Mouse (Mus musculus) left cerebral cortex, postnatal 10 days (tissue): ENCODE data around the gene Neurog3. TPM values are rescaled to one million over a fixed set of nuclear protein-coding genes. Genes with fewer than 3 reads are reported as not detected.

ENCODE experiments used
- DNase-seq, 2 experiments: peaks; one replicate each; pipeline ENCODE4 v3.0.0; 2021 to 2022; ENCODE audit warnings: low spot score in 2 of 2, mixed read lengths in 1 of 2; ENCODE audit errors: extremely low spot score in 1 of 2
- intact Hi-C: fragments of 180-260 bp; cut with DNase I; formaldehyde crosslinking; loops from one replicate; pipeline ENCODE4 v1.15.1; 2025
- total RNA-seq, 2 experiments: library from RNA; stranded (reverse); gene quantifications; 2 replicates each; pipeline ENCODE4 v1.2.3; 2021

Gene Neurog3
- total RNA-seq, 2 experiments from 2014 or later: not detected

- DNase-seq: peak in 1 of 2 experiments; percentile 36
- intact Hi-C loops: no loop called here
Measured at GRCm38 (mm10) chr10:62128316-62128951, 4.5 kb upstream of the Neurog3 start.

- intact Hi-C loops: no loop called here
Measured at GRCm38 (mm10) chr10:62135696-62136470, 3.0 kb downstream of the Neurog3 start.

GRCm38 (mm10) chr10:62137150-62137549 lies 4.3 kb downstream of the Neurog3 start:
- DNase-seq: no peak
- intact Hi-C loops: no loop called here

More at GRCm38 (mm10) chr10:62135696-62136470, 3.0 kb downstream of the Neurog3 start:
- no peak for DNase-seq

GRCm38 (mm10) chr10:62138040-62138439 lies 5.2 kb downstream of the Neurog3 start:
- no peak for DNase-seq
- intact Hi-C loops: no loop called here

GRCm38 (mm10) chr10:62143820-62144219 lies 10.9 kb downstream of the Neurog3 start, which contains the start of gene Fam241b:
Gene Fam241b, minus strand, starts transcription at chr10:62143920.
- intact Hi-C loops: no loop called here
- DNase-seq: no peak

- intact Hi-C loops: no loop called here
- DNase-seq: no peak
Measured at GRCm38 (mm10) chr10:62145957-62146356, 13.1 kb downstream of the Neurog3 start.

- DNase-seq: no peak
- intact Hi-C loops: no loop called here
Measured at GRCm38 (mm10) chr10:62147466-62148248, 14.8 kb downstream of the Neurog3 start.

- DNase-seq: no peak
- intact Hi-C loops: no loop called here
Measured at GRCm38 (mm10) chr10:62149929-62150328, 17.0 kb downstream of the Neurog3 start.

GRCm38 (mm10) chr10:62162410-62162809 lies 29.5 kb downstream of the Neurog3 start:
- intact Hi-C loops: no loop called here
- no peak for DNase-seq

- no peak for DNase-seq
- intact Hi-C loops: no loop called here
Measured at GRCm38 (mm10) chr10:62172841-62173553, 40.1 kb downstream of the Neurog3 start.

GRCm38 (mm10) chr10:62173941-62174448 lies 41.1 kb downstream of the Neurog3 start:
- DNase-seq: no peak
- intact Hi-C loops: no loop called here

- intact Hi-C loops: no loop called here
- DNase-seq: no peak
Measured at GRCm38 (mm10) chr10:62174533-62175313, 41.8 kb downstream of the Neurog3 start.

GRCm38 (mm10) chr10:62179944-62180343 lies 47.1 kb downstream of the Neurog3 start:
- intact Hi-C loops: loop anchor here (5.0 to 10.0 kb wide), 3 partner anchors 203 to 343 kb away; partner anchors contain the start of gene Col13a1
- DNase-seq: no peak

- no peak for DNase-seq
- intact Hi-C loops: loop anchor here (5.0 to 10.0 kb wide), 3 partner anchors 203 to 344 kb away; partner anchors contain the start of gene Col13a1
Measured at GRCm38 (mm10) chr10:62181701-62182100, 48.8 kb downstream of the Neurog3 start.

GRCm38 (mm10) chr10:62182471-62183014 lies 49.7 kb downstream of the Neurog3 start:
- DNase-seq: no peak
- intact Hi-C loops: loop anchor here (1.0 to 10.0 kb wide), 4 partner anchors 77 to 345 kb away; partner anchors contain the start of gene Col13a1

GRCm38 (mm10) chr10:62183053-62183452 lies 50.2 kb downstream of the Neurog3 start:
- peak; percentile 93 to 94 for DNase-seq
- intact Hi-C loops: loop anchor here (1.0 to 10.0 kb wide), 4 partner anchors 78 to 346 kb away; partner anchors contain the start of gene Col13a1
